Mouse (Mus musculus) G1E (cell line): ENCODE measurements around the gene Efs.

Source experiments
- CTCF ChIP-seq: IDR thresholded peaks from 2 replicates; pipeline ENCODE4 v1.5.1; 2012; ENCODE audit warnings: low read depth, low read length, inconsistent platforms, mixed read lengths
- GATA1 ChIP-seq: IDR thresholded peaks from 2 replicates; pipeline ENCODE4 v1.6.1; 2012; ENCODE audit warnings: borderline replicate concordance, low read length, inconsistent platforms, mixed read lengths
- GATA2 ChIP-seq: IDR thresholded peaks from 2 replicates; pipeline ENCODE4 v1.6.1; 2012; ENCODE audit warnings: low read depth, low read length, inconsistent platforms, borderline replicate concordance
- POLR2AphosphoS5 ChIP-seq: IDR thresholded peaks from 2 replicates; pipeline ENCODE4 v1.6.1; 2012; ENCODE audit warnings: low read depth, low read length, inconsistent platforms; ENCODE audit not compliant: insufficient replicate concordance
- TAL1 ChIP-seq: conservative IDR thresholded peaks from 2 replicates; pipeline ENCODE4 v1.6.1; 2012; ENCODE audit warnings: low read depth, low read length, inconsistent platforms, mixed read lengths

GRCm38 (mm10) chr14:54868026-54868425, 57.9 kb downstream of the Efs start:
- TF ChIP-seq CTCF: no peak
- no peak for TF ChIP-seq GATA2
- TF ChIP-seq GATA1: no peak
- no peak for TF ChIP-seq TAL1
- no peak for TF ChIP-seq POLR2AphosphoS5
